In the genomic region with DNA sequence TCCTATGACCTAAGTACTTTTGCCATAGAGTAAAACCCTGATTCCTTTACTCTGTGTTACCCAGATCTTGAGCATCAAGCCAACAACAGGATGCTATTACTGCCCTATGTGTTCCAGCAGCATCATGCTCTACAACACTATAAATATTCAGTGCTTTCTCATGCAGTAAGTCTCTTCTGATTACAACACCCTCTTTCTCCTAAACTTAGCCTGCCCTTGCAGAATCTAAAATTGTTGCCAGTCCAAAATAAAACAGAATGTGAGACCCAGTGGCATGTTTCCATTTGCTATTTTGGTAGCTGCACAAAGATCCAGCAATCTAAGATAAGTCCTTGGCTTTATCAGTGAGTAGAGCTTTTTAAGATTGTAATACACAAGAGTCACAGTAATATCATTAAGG, we compare ENCODE assay signal across 20 mouse cellular contexts.
DNase-seq lines count a peak whose midpoint lies in the region; ATAC-seq and TF ChIP-seq lines count a peak whose summit lies in the region.
"Had no signal": no experiment of that assay in that cellular context is flagged by ENCODE, and none has a peak within 500 bp of the region (broad histone marks: within the 10 kb centered on the region; RNA-seq: fewer than 3 reads in every experiment).

No protein-coding gene starts in this region.

- no peak overlapping the region for H3K9ac ChIP-seq in forebrain, postnatal 0 days
- H3K9ac ChIP-seq in forebrain, embryonic 11.5 days (ENCODE audit: low read length) = no peak overlapping the region
- no peak overlapping the region for H3K9ac ChIP-seq in heart, adult 2 months (ENCODE audit: low read depth, low read length)
- H3K9ac ChIP-seq: embryonic facial prominence, embryonic 13.5 days; forebrain, embryonic 15.5 days; hindbrain, embryonic 14.5 days; liver, postnatal 0 days; midbrain, embryonic 12.5 days had no signal

- H3K9me3 ChIP-seq in forebrain, postnatal 0 days (ENCODE audit: low read length) = no peaks in the 10 kb centered on the region
- H3K9me3 ChIP-seq in forebrain, embryonic 11.5 days (ENCODE audit: control insufficient read depth, low read length) = no peaks in the 10 kb centered on the region
- H3K9me3 ChIP-seq: embryonic facial prominence, embryonic 13.5 days; forebrain, embryonic 15.5 days; limb, embryonic 10.5 days; midbrain, embryonic 12.5 days had no signal

- no peaks in the 10 kb centered on the region for H3K4me1 ChIP-seq in forebrain, postnatal 0 days (ENCODE audit: insufficient read depth)
- H3K4me1 ChIP-seq in forebrain, embryonic 11.5 days (replicated peaks; ENCODE audit: control insufficient read depth, insufficient read depth, low read length) = no peaks in the 10 kb centered on the region
- no peaks in the 10 kb centered on the region for H3K4me1 ChIP-seq in heart, adult 2 months (ENCODE audit: control insufficient read depth, insufficient read depth, low read length)
- H3K4me1 ChIP-seq: embryonic facial prominence, embryonic 13.5 days; forebrain, embryonic 15.5 days; limb, embryonic 10.5 days; midbrain, embryonic 12.5 days had no signal

- ATAC-seq in forebrain, postnatal 0 days = peak; percentile 53
- no peak for ATAC-seq in forebrain, embryonic 11.5 days (replicated peaks; ENCODE audit: low FRiP score)
- ATAC-seq: forebrain, embryonic 15.5 days; liver, postnatal 0 days had no signal

- H3K4me2 ChIP-seq in forebrain, postnatal 0 days (ENCODE audit: low read depth) = no peak overlapping the region
- no peak overlapping the region for H3K4me2 ChIP-seq in forebrain, embryonic 11.5 days (ENCODE audit: low read depth, low read length, severe bottlenecking)
- H3K4me2 ChIP-seq: embryonic facial prominence, embryonic 13.5 days; forebrain, embryonic 15.5 days; hindbrain, embryonic 14.5 days; midbrain, embryonic 12.5 days had no signal

- H3K4me3 ChIP-seq in forebrain, postnatal 0 days (ENCODE audit: low read depth, low read length) = no peak overlapping the region
- no peak overlapping the region for H3K4me3 ChIP-seq in forebrain, embryonic 11.5 days (ENCODE audit: low read depth, low read length)
- no peak overlapping the region for H3K4me3 ChIP-seq in heart, adult 2 months
- H3K4me3 ChIP-seq: embryonic facial prominence, embryonic 13.5 days; forebrain, embryonic 15.5 days; limb, embryonic 10.5 days; midbrain, embryonic 12.5 days had no signal

- no peaks in the 10 kb centered on the region for H3K79me2 ChIP-seq in heart, adult 2 months (replicated peaks; ENCODE audit: control insufficient read depth, insufficient read depth, low read length)

- intact Hi-C loops in heart, adult 2 months (cut with DNase I) = no loop called here

- H3K36me3 ChIP-seq in forebrain, postnatal 0 days (ENCODE audit: insufficient read depth) = no peaks in the 10 kb centered on the region
- no peaks in the 10 kb centered on the region for H3K36me3 ChIP-seq in forebrain, embryonic 11.5 days (ENCODE audit: control insufficient read depth, insufficient read depth, low read length)
- H3K36me3 ChIP-seq in heart, adult 2 months (ENCODE audit: control insufficient read depth, insufficient read depth, low read length) = no peaks in the 10 kb centered on the region
- H3K36me3 ChIP-seq: embryonic facial prominence, embryonic 13.5 days; forebrain, embryonic 15.5 days; limb, embryonic 10.5 days; midbrain, embryonic 12.5 days had no signal

- TF ChIP-seq POLR2A in heart, adult 2 months (IDR thresholded peaks at IDR 0.05; ENCODE audit: insufficient read depth, low read depth, low read length) = no peak

- TF ChIP-seq EP300 in heart, adult 2 months (IDR thresholded peaks at IDR 0.05; ENCODE audit: insufficient read depth, low read depth, low read length) = no peak

- peak; percentile 36 for DNase-seq in forebrain, postnatal 0 days
- no peak for DNase-seq in forebrain, embryonic 11.5 days (ENCODE audit: low spot score)
- DNase-seq in heart, adult 2 months = peak in 1 of 2 experiments; percentile 4
- no peak for DNase-seq in heart, adult 11 months
- DNase-seq in right cerebral cortex, adult 18-20 months = peak; percentile 19
- DNase-seq in right cerebral cortex, postnatal 4 days = no peak
- DNase-seq in skeletal muscle tissue, adult 2 months (ENCODE audit: low read depth, low spot score) = peak; percentile 36
- DNase-seq in thymus, postnatal 0 days (ENCODE audit: low spot score) = no peak
- DNase-seq: adrenal gland, postnatal 10 days; cerebellum, adult 11 months; cerebellum, postnatal 14 days; kidney, postnatal 36 days; liver, postnatal 0 days; lung, postnatal 10 days; thymus, postnatal 4 days had no signal

- no peaks in the 10 kb centered on the region for H3K27me3 ChIP-seq in forebrain, postnatal 0 days (ENCODE audit: insufficient read depth, low read length)
- H3K27me3 ChIP-seq in forebrain, embryonic 11.5 days (ENCODE audit: control insufficient read depth, insufficient read depth, low read length) = no peaks in the 10 kb centered on the region
- H3K27me3 ChIP-seq in heart, adult 2 months (ENCODE audit: control insufficient read depth, insufficient read depth, low read length) = no peaks in the 10 kb centered on the region
- H3K27me3 ChIP-seq: embryonic facial prominence, embryonic 13.5 days; forebrain, embryonic 15.5 days; midbrain, embryonic 12.5 days had no signal

- TF ChIP-seq CTCF in forebrain, postnatal 0 days (IDR thresholded peaks at IDR 0.05; ENCODE audit: low read depth) = no peak
- TF ChIP-seq CTCF in heart, adult 2 months (IDR thresholded peaks at IDR 0.05) = no peak

- H3K27ac ChIP-seq in forebrain, postnatal 0 days (ENCODE audit: low read depth, low read length) = no peak overlapping the region
- no peak overlapping the region for H3K27ac ChIP-seq in forebrain, embryonic 11.5 days (ENCODE audit: low read depth, low read length)
- peak overlapping the region; percentile 21 for H3K27ac ChIP-seq in heart, adult 2 months
- H3K27ac ChIP-seq: embryonic facial prominence, embryonic 13.5 days; forebrain, embryonic 15.5 days; hindbrain, embryonic 14.5 days; limb, embryonic 10.5 days; midbrain, embryonic 12.5 days had no signal

Comparison
In these comparisons a context has a peak if more than half of its experiments do, and no peak if none do; other contexts are left out.
1. DNase-seq: peak in forebrain, postnatal 0 days (single experiment), right cerebral cortex, adult 18-20 months (single experiment) and skeletal muscle tissue, adult 2 months (single experiment); none in forebrain, embryonic 11.5 days (single experiment), heart, adult 11 months (single experiment), right cerebral cortex, postnatal 4 days (single experiment) and thymus, postnatal 0 days (single experiment).